In genomic region chr4:116151238-116151637, GRCm38 (mm10) we compare ENCODE assay signal across 8 mouse cellular contexts. TPM values are rescaled to one million over a fixed set of nuclear protein-coding genes. Genes with fewer than 3 reads are reported as not detected.
DNase-seq lines count a peak whose midpoint lies in the region; ATAC-seq and TF ChIP-seq lines count a peak whose summit lies in the region.

Lurap1 (minus strand) TSS chr4:116151338.

- H3K4me3 ChIP-seq in cerebellum, adult 2 months (replicated peaks; ENCODE audit: insufficient read depth, low read depth, low read length) = peak within 1 kb of the TSS; percentile 97
- peak within 1 kb of the TSS; percentile 91 for H3K4me3 ChIP-seq in megakaryocyte, embryonic 14.5 days (replicated peaks)
- peak within 1 kb of the TSS; percentile 73 for H3K4me3 ChIP-seq in stomach, embryonic 14.5 days (ENCODE audit: low read depth, low read length)

- peaks cover 18% of the 10 kb centered on the region for H3K4me1 ChIP-seq in cerebellum, adult 2 months (ENCODE audit: control insufficient read depth, insufficient read depth, low read length)
- H3K4me1 ChIP-seq in megakaryocyte, embryonic 14.5 days = peaks cover 33% of the 10 kb centered on the region
- peaks cover 7% of the 10 kb centered on the region for H3K4me1 ChIP-seq in stomach, embryonic 14.5 days (ENCODE audit: control insufficient read depth, insufficient read depth, low read length)

- no peak for TF ChIP-seq CTCF in cerebellum, adult 2 months (IDR thresholded peaks at IDR 0.05; ENCODE audit: borderline replicate concordance, insufficient read depth, low read depth, low read length)

- ATAC-seq in megakaryocyte, adult 5-6 weeks (ENCODE audit: poor library complexity, severe bottlenecking) = no peak
- ATAC-seq in stomach, embryonic 14.5 days (ENCODE audit: insufficient number of reproducible peaks, insufficient read depth, low FRiP score, low read depth) = no peak

- 58% methylated on average over 6 of the region's 6 CpGs for WGBS in cerebellum, adult 2 months
- WGBS in stomach, embryonic 14.5 days = 71% methylated on average over 6 of the region's 6 CpGs

- DNase-seq in cerebellum, adult 2 months = no peak
- DNase-seq in cerebellum, adult 11-12 months = no peak
- no peak for DNase-seq in left cerebral cortex, postnatal 4 days
- DNase-seq in Muller cell, postnatal 12 days (ENCODE audit: inconsistent ontology term) = no peak
- DNase-seq in cerebellum, postnatal 10 days = no peak

- H3K4me2 ChIP-seq in stomach, embryonic 14.5 days (replicated peaks; ENCODE audit: low read depth, low read length) = peak within 1 kb of the TSS; percentile 76

- TF ChIP-seq POLR2A in cerebellum, adult 2 months (IDR thresholded peaks at IDR 0.05; ENCODE audit: borderline replicate concordance, insufficient read depth, low read length) = no peak

- H3K36me3 ChIP-seq in megakaryocyte, embryonic 14.5 days (replicated peaks; ENCODE audit: low read length) = peaks cover 53% of the 10 kb centered on the region
- H3K36me3 ChIP-seq in stomach, embryonic 14.5 days (ENCODE audit: control insufficient read depth, insufficient read depth, low read length) = peaks cover 43% of the 10 kb centered on the region

- peak within 1 kb of the TSS; percentile 89 for H3K9ac ChIP-seq in stomach, embryonic 14.5 days (replicated peaks; ENCODE audit: low read depth, low read length)

- H3K9me3 ChIP-seq in megakaryocyte, embryonic 14.5 days = peaks cover 6% of the 10 kb centered on the region
- H3K9me3 ChIP-seq in stomach, embryonic 14.5 days (ENCODE audit: control insufficient read depth, low read depth, low read length) = no peaks in the 10 kb centered on the region

- H3K27ac ChIP-seq in cerebellum, adult 2 months (ENCODE audit: insufficient read depth, low read length) = peak within 1 kb of the TSS; percentile 97
- peak within 1 kb of the TSS; percentile 79 for H3K27ac ChIP-seq in stomach, embryonic 14.5 days (ENCODE audit: low read length)

- intact Hi-C loops in left cerebral cortex, postnatal 4 days (cut with DNase I) = no loop called here

- H3K27me3 ChIP-seq in cerebellum, adult 2 months (ENCODE audit: control insufficient read depth, insufficient read depth, low read length) = no peaks in the 10 kb centered on the region
- no peaks in the 10 kb centered on the region for H3K27me3 ChIP-seq in megakaryocyte, embryonic 14.5 days (replicated peaks)
- H3K27me3 ChIP-seq in stomach, embryonic 14.5 days (ENCODE audit: control insufficient read depth, insufficient read depth, low read length) = no peaks in the 10 kb centered on the region

RNA-seq across cellular contexts. Expression of gene Lurap1, which starts in this region (rescaled TPM):
- 42.5 and 45.3 TPM in 2 replicates for polyA plus RNA-seq in cerebellum, adult 2 months (2012; rRNA removed)
- 0.93 TPM in 1 of 2 replicates, not detected in the other for polyA plus RNA-seq in megakaryocyte, embryonic 14.5 days (2012; ENCODE audit: insufficient read depth, low replicate concordance)
- not detected in 2 replicates for total RNA-seq in megakaryocyte, adult 5-6 weeks (2015)
- not detected in 2 replicates for total RNA-seq in megakaryocyte, adult 5-6 weeks (2017)
- total RNA-seq in left cerebral cortex, postnatal 4 days (2021) = 10 to 100 TPM; 18.5 to 21.1 TPM
- polyA plus RNA-seq in stomach, embryonic 14.5 days (2014; fragmentation: Nextera tagmentation; extraction: Ambion mirVana) = 3.0 and 3.5 TPM in 2 replicates

Comparison
In these comparisons a context has a peak if more than half of its experiments do, and no peak if none do; other contexts are left out.
1. RNA of gene Lurap1 (total RNA-seq): 18.5 to 21.1 TPM in left cerebral cortex, postnatal 4 days; not detected in megakaryocyte, adult 5-6 weeks; every median in the first group is over 10 times any median in the second.
2. Peak in every context shown above with its lines, with median percentiles within 50 percentile points of each other: H3K4me3 ChIP-seq.